Mouse (Mus musculus) lung, postnatal 0 days (tissue): ENCODE measurements around the gene Tlr12.
"Not testable (repeated sequence)": the region's sequence is repeated elsewhere in the genome, so short reads cannot be mapped to it uniquely, and the experiment has no call there.

Experiments
- CTCF ChIP-seq: IDR thresholded peaks from 2 replicates; pipeline ENCODE4 v1.5.1; 2016; ENCODE audit warnings: antibody characterized with exemption, mild to moderate bottlenecking
- EP300 ChIP-seq: IDR thresholded peaks from 2 replicates; pipeline ENCODE4 v1.6.1; 2016; ENCODE audit warnings: antibody characterized with exemption, mild to moderate bottlenecking, control low read depth

GRCm38 (mm10) chr4:128666362-128666761 is 47.9 kb upstream of the Tlr12 start:
- TF ChIP-seq CTCF, EP300: not testable (repeated sequence)
